Mouse (Mus musculus) left cerebral cortex, adult 11 months (tissue): Measurements from ENCODE around the gene Gm28038.

Experiments used
- DNase-seq: peaks from one replicate; pipeline ENCODE4 v3.0.0; 2022; ENCODE audit warnings: low spot score

The Gm28038 gene

DNA sequence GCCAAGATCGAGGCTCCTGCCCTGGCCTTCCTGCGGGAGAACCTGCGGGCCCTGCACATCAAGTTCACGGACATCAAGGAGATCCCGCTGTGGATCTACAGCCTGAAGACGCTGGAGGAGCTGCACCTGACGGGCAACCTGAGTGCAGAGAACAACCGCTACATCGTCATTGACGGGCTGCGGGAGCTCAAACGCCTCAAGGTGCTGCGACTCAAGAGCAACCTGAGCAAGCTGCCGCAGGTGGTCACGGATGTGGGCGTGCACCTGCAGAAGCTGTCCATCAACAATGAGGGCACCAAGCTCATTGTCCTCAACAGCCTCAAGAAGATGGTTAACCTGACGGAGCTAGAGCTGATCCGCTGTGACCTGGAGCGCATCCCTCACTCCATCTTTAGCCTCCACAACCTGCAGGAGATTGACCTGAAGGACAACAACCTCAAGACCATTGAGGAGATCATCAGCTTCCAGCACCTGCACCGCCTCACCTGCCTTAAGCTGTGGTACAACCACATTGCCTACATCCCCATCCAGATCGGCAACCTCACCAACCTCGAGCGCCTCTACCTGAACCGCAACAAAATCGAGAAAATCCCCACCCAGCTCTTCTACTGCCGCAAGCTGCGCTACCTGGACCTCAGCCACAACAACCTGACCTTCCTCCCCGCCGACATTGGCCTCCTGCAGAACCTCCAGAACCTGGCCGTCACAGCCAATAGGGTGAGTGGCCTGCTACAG is 24.1 kb upstream of the Gm28038 start:
- DNase-seq: no peak

DNA sequence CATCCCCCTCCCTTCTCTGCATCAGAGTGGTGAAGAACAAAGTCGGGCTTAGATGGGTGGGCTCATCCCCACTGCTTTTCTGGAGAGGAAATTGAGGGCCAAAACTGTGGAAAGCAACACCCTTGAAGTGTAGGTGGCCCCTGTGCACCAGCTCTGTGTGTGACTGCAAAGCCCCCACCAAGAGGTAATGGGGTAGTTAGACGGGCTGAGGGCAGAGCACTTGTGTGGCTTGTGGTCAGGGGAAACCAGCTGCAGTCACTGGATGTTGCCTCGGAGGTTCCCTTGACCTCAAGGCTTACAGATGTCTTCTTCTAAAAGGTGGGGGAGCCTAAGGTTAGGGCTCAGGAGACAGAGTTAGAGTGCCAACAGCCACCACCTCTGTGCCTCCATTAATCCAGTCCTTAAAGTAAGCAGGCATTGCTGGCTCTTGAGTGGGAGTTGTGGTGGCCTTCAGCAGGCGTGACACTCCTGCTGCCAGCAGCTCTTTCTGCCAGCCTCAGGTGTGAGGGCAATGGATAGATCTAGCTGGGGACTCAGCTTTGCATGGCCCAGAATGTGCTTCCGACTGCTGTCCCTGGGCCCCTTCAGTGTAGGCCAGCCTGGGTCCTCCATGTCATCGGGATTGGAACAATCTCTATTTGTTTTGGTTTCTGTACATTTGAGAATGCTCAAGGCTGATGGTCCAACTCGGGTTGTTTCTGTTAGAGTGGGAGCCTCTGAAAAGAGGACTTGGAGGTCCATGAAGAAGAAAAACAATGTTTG is 23.0 kb upstream of the Gm28038 start:
- no peak for DNase-seq

DNA sequence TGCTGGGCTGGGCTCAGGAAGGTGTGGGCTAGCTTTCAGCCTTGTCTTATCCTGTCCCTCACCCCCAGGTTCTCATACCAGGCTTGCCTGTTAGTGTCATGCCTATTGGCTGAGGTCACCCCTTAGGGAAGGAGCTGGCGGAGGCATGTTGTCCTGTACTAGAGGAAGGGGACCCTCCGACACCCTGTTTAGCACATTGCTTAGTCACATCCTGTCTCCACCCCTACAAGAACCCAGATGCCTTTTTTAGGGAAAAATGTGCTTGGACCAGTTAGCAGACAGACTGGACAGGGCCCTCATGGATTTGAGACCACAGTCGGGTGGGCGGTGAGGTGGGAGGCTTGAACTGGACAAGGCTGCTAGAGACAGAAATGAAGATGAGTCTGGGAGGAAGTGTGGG is 22.2 kb upstream of the Gm28038 start:
- DNase-seq: no peak

DNA sequence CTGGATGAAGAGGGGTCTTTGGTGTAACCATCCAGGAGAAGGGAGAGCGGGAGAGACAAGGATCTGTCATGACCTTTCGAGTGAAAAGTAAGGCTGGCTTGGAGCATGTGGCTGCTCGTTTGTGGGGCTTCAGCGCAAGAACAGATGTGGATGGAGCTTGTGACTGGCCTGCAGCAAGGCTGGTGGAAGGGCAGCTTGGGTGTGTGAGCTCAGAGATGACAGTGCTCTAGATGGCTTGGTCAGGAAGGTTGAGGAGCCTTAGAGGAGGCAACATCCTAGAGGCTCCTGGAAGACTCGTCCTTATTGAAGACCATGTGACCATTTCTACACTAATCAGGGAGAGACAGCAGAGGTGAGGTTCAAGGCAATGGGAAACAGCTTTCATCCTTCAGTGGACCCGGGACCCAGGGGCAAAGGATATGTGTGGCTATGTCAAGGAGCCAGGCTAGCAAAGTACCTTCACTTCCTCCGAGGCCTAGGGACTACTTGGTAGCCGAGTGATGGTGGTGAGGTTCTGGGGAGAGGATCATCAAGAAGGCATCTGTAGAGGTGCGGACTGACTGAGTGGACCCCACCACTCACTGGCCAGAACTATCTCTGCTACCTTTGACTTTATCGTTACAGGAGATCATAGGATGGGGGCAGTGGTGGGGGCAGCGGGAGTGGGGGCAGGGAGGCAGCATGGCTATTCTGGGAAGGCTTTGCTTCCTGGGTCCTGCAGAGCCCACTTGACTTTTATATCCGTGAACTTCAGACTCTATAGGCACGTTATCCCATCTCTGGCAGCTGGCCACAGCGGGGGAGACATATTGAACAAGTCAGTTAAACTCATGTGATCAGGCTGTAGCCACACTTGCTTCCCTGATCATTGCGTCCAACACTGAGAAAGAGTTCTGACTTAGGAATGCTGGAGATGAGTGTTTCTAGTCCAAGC is 21.4 kb upstream of the Gm28038 start:
- no peak for DNase-seq

DNA sequence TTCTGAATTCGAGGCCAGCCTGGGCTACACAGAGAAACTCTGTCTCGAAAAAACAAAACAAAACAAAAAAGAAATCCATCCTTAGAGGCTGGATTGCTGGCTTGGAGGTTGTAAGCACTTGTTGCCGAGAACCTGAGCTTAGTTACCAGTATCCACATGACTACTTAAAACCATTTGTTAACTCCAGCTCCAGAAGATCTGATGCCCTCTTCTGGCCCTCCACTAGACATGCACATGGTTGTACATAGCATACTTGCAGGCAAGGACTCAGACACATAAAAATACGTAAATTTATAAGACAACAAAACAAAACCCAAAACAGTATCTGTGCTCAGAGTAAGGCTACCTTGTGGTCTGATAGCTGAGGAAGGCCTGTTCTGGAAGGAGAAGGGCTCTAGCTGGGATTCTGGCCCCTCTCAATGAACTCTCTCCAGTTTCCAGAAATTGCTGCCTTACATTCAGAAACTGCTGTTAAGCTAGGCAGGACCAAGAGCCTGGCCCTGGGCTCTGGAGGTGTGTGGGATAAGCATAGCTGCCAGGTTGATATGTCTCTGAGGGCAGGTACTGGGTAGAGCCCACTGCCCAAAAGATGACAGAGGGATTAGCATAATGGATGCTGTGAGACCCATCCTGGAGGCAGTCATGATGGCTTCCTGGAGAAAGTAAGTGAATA is 19.6 kb upstream of the Gm28038 start:
- DNase-seq: no peak

DNA sequence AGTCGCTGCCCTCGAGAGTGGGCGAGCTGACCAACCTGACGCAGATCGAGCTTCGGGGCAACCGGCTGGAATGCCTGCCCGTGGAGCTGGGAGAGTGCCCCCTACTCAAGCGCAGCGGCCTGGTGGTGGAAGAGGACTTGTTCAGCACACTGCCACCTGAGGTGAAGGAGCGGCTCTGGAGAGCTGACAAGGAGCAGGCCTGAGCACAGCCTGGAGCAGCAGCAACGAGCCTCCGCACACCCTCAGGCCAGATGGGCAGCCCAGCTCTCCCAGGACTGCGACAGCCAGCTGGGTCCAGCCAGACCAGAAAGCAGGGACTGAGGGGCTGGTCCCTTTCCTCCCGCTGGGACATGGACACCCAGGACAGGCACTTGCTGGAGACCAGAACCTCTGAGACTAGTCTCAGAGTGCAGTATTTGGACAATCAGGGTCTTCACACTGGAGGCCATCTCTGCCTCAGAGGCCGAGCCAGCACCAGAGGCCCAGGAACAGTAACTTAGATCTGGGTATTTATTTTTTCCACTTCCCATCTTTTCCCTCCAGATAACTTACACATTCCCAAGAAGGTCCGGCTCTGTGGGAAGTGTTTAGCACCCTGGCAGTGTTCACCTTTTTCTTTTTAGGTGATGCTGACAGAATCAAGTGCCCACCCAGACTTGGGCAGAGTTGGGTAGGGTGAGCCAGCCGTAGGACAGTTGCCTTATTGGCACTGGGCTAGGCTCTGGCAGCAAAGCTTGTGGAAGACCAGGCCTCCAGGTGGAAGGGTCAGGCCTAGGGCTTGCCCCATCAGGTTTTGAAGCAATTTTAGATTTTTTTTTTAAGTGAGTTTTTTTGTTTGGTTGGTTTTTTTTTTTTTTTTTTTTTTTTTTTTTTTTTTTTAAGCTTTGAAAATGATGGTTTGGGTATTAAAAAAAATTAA is 18.7 kb upstream of the Gm28038 start:
- DNase-seq: no peak

DNA sequence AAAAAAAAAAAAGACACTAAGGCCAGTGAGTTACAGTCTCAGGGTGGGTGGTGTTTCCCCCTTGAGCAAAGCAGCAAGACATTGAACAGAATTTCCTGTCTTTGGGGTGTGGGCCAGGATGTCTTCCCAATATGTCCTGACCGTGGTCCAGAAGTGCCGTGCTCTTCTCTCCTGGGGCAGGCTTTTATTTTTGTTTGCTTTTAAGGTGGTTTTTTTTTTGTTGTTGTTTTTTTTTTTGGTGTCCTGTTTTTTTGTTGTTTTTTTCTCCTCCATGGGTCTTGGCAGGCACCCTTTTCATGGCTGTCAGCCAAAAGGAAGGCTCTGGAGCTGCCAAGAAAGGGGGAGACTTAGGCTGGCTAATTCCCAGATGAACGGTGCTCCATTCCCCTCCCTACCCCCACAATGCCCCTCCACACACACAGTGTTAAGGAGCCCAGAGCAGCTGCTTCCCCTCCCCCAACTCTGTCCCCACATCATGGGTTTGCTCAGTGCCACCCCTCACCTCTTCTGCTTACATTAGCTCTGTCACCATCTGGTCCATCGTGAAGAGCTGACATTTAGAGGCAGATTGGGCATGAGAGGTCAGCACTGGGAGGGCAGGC is 17.9 kb upstream of the Gm28038 start:
- DNase-seq: no peak

DNA sequence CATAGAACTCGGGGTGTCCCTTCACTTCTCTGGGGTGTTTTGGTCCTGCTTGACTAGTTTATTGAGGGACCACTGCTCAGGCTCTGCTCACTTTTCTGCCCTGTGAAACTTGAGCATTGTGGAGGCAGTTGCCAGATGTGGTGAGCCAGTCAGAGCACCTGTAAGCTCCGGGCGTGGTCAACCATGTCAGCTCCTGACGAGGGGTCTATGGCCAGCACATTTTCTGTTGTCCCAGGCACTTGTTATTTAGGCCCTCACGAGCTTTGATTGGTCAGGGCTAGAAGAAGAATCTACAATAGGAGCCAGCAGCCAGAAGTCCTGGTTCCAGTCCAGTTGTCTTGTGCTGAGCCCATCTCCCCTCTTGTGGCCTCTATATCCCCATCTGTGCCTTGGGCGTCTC is 17.0 kb upstream of the Gm28038 start:
- DNase-seq: no peak

DNA sequence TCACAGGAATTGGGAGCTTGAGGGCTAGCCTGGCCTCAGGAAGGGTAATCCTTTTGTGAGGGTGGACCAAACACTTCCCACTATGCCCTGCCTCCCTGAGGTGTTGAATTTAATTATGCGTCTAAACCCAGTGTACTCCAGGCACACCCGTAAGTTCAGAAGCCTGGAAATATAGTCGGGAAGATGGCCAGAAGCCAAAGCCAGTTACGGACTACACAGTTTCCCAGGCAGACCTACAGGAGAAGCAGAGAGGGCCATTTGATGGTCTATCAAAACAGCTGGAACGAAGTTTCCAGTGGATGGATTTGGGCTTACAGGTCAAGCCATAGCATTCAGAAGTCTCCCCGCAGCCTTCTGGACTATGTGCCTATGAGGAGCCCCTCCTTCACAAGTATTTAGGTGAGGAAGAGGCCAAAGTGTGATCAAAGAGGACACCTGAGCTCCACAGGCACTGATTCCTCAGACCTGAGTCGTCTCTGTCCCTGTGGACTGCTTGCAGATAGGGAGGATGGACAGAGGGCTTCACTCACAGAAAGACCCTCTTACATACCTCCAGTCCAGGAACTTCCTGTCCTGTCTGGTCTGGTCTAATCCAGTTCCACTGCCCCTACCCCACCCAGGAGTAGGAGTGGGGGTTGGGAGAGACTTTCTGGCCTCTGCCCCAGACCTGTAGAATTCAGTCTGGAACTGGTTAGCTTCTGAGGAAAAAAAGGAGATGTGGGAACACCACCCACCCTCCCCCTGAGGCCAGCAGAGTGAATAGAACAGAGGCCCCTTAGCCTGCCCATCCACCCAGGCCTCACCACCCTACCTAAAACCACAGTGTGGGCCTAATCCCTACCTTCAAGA is 15.9 kb upstream of the Gm28038 start:
- DNase-seq: no peak

DNA sequence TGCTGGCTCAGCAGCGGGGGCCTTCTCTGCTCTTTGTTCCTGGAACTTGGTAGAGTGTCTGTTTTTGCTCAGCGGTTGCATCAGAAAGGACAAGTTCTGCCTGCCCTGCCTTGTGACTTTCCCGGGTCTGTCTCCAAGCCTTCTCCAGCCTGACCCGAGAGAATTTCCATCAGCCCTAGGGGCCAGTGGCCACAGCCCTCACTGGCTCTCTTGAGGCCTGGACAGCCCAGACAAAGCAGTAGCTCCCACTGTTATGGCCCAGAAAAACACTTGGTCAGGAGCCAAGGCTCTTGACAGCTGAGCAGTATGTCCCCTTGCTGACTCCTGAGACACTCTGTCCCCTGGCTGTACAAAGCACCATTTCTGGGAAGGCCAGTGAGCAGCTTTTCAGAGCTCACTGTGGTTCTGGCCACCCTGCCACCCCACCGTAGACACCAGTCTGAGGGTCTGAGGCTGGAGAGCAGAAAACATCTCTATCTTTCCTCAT is 15.0 kb upstream of the Gm28038 start, which contains the start of gene Phyhd1:
Gene Phyhd1, plus strand, starts transcription at position 437 of the 487 bp plus-strand sequence.
- peak; percentile 74 for DNase-seq

DNA sequence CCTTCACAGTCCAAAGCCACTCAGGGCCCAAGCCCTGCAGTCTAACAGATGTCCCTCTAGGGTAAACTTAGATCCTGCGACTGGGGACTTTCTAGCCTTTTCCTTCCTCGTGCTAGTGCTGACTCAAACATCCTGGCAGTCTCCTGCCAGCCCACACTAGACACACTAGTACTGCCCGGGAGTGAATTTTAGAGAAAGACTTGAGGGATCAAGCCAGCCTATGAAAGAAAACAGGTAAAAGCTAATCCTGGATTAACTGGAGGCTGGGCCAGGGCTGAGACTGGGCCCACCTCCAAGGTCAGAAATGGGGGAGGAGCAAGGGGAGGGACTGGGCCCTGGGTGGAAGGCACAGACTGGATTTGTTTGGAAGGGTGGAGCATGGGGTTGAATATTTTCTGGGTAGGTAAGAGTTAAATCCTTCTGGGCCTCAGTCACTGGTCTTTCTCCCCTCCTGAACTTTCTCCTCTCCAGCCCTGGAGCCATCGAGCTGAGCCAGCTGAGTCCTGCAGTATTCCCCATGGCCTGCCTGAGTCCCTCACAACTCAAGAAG is 14.4 kb upstream of the Gm28038 start:
- DNase-seq: no peak

DNA sequence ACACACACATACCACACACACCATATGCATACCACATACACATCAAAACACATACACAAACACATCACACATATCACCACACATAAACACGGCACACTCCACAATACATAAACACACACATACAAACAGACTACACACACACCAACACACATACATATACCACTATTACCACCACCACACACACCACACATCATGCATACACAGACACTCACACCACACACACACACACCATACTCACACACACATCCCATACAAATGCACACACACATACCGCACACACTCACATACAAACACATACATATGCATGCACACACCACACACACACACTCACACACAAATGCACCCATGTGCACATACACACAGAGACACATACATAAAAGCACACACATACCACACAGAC is 13.4 kb upstream of the Gm28038 start:
- DNase-seq: no peak

DNA sequence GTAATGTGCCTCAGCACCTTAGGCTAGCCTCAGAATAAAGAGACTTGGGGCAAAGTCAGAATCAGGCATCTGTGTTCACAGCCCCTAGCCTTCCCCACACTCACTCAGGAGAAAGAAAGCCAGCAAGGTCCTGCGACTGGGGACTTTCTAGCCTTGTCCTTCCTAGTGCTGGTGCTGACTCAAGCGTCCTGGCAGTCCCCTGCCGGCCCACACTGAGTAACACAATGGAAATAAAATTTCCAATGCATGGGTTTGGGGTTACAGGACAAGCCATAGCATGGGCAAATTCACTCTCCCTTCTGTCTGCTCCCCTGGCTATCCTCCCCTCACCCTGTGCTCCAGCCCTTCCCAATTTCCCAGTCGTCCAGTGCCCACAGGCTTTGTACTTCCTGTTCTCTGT is 12.5 kb upstream of the Gm28038 start:
- no peak for DNase-seq

DNA sequence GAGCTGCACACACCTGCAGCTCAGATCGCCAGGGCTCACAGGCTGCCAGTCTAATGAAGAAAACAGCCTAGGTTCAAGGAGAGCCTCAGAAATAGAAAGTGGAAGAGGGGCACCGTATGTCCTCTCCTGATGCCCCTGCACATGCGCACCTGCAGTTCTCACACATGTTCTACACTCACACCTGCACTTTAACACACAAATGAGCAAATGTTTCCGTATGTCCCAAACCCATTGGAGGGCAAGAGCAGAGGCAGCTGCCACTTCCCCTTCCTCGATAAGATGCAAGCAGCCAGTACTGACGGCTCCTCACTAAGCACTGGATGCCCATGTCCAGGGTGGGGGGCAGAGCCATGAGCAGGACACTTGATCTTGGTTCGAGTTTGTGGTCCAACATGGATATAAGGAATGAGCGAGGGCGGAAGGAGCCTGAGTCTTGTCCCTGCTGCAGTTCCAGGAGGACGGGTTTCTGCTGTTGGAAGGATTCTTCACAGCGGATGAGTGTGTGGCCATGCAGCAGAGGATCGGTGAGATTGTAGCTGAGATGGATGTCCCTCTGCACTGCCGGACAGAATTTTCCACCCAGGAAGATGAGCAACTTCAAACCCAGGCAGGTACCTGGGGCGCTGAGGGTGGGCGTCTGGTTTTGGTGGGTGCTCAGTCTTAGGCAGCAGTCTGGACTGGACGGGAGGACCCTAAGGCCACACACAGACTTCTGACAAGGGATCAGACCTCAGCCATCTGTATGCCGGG is 11.4 kb upstream of the Gm28038 start:
- no peak for DNase-seq

DNA sequence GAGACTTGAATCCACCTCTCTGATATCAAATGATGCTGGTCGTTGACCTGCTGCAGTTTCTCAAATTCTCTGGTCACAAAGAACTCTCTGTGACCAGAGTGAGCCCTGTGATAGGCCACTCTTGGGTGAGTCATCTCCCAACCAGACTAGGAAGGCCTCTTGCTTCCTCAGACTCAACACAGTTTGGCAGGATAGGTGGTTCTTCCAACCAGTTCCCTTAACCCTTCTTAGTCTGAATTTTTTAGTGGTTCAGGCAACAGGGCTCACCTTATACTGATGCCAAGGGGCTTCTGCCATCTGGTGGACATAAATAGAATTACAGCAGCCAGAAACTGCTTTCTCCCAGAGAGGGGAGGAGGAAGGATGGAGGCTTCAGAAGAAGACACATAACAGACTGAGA is 10.7 kb upstream of the Gm28038 start:
- peak; percentile 66 for DNase-seq

DNA sequence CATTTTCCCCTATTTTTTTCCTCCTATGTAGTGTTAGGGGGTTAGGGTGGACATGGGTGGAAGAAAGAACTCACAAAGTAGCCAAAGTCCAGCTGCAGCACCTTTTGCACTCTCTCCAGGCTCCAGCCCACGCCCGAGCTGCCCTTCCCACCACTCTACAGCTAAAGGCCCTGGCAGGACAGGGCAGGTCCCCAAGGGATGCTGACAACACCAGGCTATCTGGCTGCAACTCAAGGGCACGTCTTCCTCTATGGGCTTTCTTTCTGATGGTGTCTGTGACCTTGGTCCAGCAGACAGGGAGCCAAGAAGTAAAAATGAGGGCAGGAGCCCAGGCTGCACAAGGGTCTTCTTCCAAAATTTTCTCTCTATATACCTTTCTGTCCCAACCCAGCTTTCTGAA is 808 bp downstream of the Gm28038 start:
- no peak for DNase-seq

DNA sequence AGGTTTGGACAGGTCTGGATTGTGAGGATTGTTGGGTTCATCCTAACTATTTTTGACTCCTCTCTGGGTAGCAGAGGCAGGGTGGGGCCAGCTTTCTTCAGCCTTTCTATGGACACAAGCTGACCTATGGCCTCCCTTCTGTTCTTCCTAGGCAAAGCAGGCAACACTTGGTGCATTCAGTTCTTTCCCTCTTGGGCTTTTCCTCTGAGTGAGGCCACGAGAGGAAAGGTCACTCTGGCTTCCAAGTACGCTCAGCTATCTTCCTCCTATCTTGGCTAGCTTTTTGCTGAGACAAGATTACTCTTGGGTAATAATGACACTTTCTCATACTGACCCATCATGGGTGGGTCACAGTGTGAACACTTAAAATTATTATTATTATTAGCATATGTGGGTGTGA is 2.4 kb downstream of the Gm28038 start:
- no peak for DNase-seq

DNA sequence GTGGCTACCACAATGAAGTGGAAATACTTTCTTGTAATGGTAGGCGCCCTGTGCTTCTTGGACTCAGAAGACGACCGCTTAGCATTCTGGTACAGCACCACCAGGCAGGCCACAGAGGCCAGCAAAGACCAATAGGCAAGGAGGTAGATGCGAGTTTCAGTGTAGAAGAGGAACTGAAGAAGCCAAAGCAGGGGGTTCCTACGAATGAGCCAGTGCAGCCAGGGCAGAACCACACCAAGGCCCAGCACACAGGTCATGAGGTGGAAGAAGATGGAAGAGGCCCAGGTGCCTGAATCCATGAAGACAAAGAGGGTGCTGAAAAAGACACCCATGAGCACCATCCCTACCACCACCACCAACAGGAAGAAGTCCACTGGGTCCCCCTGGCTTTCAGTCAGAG is 4.2 kb downstream of the Gm28038 start:
- no peak for DNase-seq
